Mouse (Mus musculus) megakaryocyte, embryonic 14.5 days (primary cell): Measurements from ENCODE around the gene Cyp4f17. TPM values are rescaled to one million over a fixed set of nuclear protein-coding genes. Genes with fewer than 3 reads are reported as not detected.
"Not testable (repeated sequence)": the region's sequence is repeated elsewhere in the genome, so short reads cannot be mapped to it uniquely, and the experiment has no call there.

Source experiments
- H3K27me3 ChIP-seq: replicated peaks from 2 replicates; pipeline ENCODE3; 2012; ENCODE audit warnings: inconsistent platforms
- H3K36me3 ChIP-seq: replicated peaks from 2 replicates; pipeline ENCODE3; 2012; ENCODE audit warnings: low read length, inconsistent platforms, mixed read lengths
- H3K4me1 ChIP-seq: 2 replicates; pipeline ENCODE4 v1.6.1; 2012; ENCODE audit warnings: inconsistent platforms
- H3K4me3 ChIP-seq: replicated peaks from 2 replicates; pipeline ENCODE3; 2012; ENCODE audit warnings: moderate library complexity, mild to moderate bottlenecking, inconsistent platforms
- H3K9me3 ChIP-seq: 2 replicates; pipeline ENCODE4 v1.6.1; 2012; ENCODE audit warnings: inconsistent platforms
- FLI1 ChIP-seq: IDR thresholded peaks from 2 replicates; pipeline ENCODE4 v1.6.1; 2012; ENCODE audit warnings: low read length, inconsistent platforms, mixed read lengths
- GATA1 ChIP-seq: IDR thresholded peaks from 3 replicates; pipeline ENCODE4 v1.6.1; 2012; ENCODE audit warnings: mixed read lengths, low read length, inconsistent platforms, borderline replicate concordance
- polyA plus RNA-seq: library from polyadenylated mRNA; stranded (reverse); fragments of >175 nt; gene quantifications from 2 replicates; pipeline ENCODE4 v1.2.3, GENCODE M21; 2012; ENCODE audit warnings: low replicate concordance; ENCODE audit not compliant: insufficient read depth

Cyp4f17 gene
- polyA plus RNA-seq, 1 experiment: 0.67 TPM

GRCm38 (mm10) chr17:32483200-32483599 lies 22.6 kb upstream of the Cyp4f17 start:
- Histone ChIP-seq H3K27me3 (peaks cover 68% of the 10 kb centered on the region), H3K4me1 (peaks cover 19% of the 10 kb centered on the region), H3K9me3 (no peaks in the 10 kb centered on the region), H3K36me3 (no peaks in the 10 kb centered on the region), H3K4me3 (no peak overlapping the region)
- no peak for TF ChIP-seq FLI1
- TF ChIP-seq GATA1: no peak

GRCm38 (mm10) chr17:32492349-32492980 lies 13.4 kb upstream of the Cyp4f17 start:
- Histone ChIP-seq H3K9me3 (peaks cover 15% of the 10 kb centered on the region), H3K36me3 (no peaks in the 10 kb centered on the region), H3K27me3 (peaks cover 39% of the 10 kb centered on the region), H3K4me1 (peaks cover 15% of the 10 kb centered on the region), H3K4me3 (peak overlapping the region; percentile 77)
- TF ChIP-seq GATA1 (no peak), FLI1 (no peak)

DNA sequence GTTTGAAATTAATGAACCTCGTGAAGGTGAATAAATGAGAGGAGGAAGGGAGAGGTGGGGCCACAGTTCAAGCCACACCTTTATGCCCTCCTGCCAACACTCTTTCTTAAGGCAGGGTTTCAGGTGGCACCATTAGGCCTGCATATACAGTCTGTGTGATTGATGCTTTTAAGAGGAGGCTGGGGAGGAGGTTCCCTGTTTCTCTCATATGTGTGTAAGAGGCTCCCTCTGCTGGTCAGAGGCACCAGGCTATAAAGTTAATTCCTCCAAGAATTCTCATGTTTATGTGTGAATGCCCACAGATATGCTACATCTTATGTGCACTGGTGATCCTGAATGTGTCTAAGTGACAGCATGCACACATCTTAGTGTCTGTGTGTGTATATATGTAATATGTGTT lies 11.2 kb upstream of the Cyp4f17 start:
- H3K36me3 ChIP-seq: no peaks in the 10 kb centered on the region
- peaks cover 22% of the 10 kb centered on the region for H3K9me3 ChIP-seq
- peaks cover 15% of the 10 kb centered on the region for H3K4me1 ChIP-seq
- H3K27me3 ChIP-seq: peaks cover 34% of the 10 kb centered on the region
- TF ChIP-seq FLI1 (no peak), GATA1 (no peak)
- H3K4me3 ChIP-seq: no peak overlapping the region

GRCm38 (mm10) chr17:32500511-32500910 lies 5.3 kb upstream of the Cyp4f17 start:
- not testable (repeated sequence) for H3K27me3 ChIP-seq, H3K4me1 ChIP-seq

DNA sequence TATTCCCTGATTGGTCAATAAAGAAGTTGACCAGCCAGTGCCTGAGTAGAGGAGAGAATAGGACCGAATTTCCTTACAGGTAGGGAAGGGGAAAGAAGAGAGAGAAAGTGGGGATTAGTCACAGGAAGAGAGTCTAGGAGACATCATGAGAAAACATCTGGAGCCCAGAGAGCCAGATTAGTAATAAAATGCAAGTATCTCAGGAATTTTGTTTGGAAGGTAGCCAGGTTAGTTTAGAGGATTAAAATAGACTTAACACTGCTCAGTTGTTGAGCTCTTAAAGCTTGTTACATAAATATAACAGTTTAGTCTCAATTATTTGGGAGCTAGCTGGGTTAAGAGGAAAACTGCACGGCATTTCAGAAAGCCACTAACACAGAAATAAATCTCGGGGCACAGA lies 4.8 kb upstream of the Cyp4f17 start:
- H3K36me3 ChIP-seq: no peaks in the 10 kb centered on the region
- peaks cover 15% of the 10 kb centered on the region for H3K4me1 ChIP-seq
- no peak overlapping the region for H3K4me3 ChIP-seq
- TF ChIP-seq GATA1 (no peak), FLI1 (no peak)
- peaks cover 8% of the 10 kb centered on the region for H3K27me3 ChIP-seq
- peaks cover 23% of the 10 kb centered on the region for H3K9me3 ChIP-seq

More at GRCm38 (mm10) chr17:32500511-32500910, 5.3 kb upstream of the Cyp4f17 start:
- H3K4me3 ChIP-seq, H3K36me3 ChIP-seq: not testable (repeated sequence)
- peaks cover 25% of the 10 kb centered on the region for H3K9me3 ChIP-seq

- Histone ChIP-seq H3K4me3 (no peak overlapping the region), H3K4me1 (peaks cover 29% of the 10 kb centered on the region), H3K27me3 (peaks cover 16% of the 10 kb centered on the region), H3K36me3 (no peaks in the 10 kb centered on the region), H3K9me3 (peaks cover 10% of the 10 kb centered on the region; the same call in 1 of the 2 replicates)
- no peak for TF ChIP-seq FLI1
- TF ChIP-seq GATA1: no peak
These were observed 2.7 kb upstream of the Cyp4f17 start for GRCm38 (mm10) chr17:32503111-32503510.

GRCm38 (mm10) chr17:32506729-32507245 lies 937 bp downstream of the Cyp4f17 start:
- H3K9me3 ChIP-seq: no peaks in the 10 kb centered on the region

GRCm38 (mm10) chr17:32516126-32516525 lies 10.3 kb downstream of the Cyp4f17 start:
- Histone ChIP-seq H3K9me3 (no peaks in the 10 kb centered on the region), H3K36me3 (no peaks in the 10 kb centered on the region), H3K4me1 (peaks cover 10% of the 10 kb centered on the region; the same call in 1 of the 2 replicates), H3K27me3 (peaks cover 2% of the 10 kb centered on the region), H3K4me3 (no peak overlapping the region)
- TF ChIP-seq GATA1: no peak
- no peak for TF ChIP-seq FLI1

More at GRCm38 (mm10) chr17:32506729-32507245, 937 bp downstream of the Cyp4f17 start:
- Histone ChIP-seq H3K36me3 (no peaks in the 10 kb centered on the region), H3K4me3 (peak overlapping the region; percentile 89), H3K27me3 (peaks cover 11% of the 10 kb centered on the region), H3K4me1 (peaks cover 33% of the 10 kb centered on the region)
- TF ChIP-seq FLI1 (no peak), GATA1 (no peak)

DNA sequence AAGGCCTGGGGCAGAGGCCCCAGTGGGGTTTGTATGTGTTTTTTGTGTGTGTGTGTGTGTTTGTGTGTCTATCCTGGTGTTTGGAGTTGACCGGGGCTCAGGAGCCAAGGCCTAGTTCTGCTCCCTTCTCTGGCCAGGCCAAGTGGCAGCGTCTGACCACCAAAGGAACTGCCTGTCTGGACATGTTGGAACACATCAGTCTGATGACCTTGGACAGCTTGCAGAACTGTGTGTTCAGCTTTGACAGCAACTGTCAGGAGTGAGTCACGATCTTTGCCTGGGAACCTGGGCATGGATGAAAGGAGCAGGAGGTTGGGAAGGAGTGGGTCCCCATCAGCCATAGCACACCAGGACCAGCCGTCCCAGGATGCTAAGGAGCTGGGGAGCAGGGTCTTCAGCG lies 16.1 kb downstream of the Cyp4f17 start:
- no peaks in the 10 kb centered on the region for H3K36me3 ChIP-seq
- TF ChIP-seq FLI1 (no peak), GATA1 (no peak)
- no peak overlapping the region for H3K4me3 ChIP-seq
- peaks cover 1% of the 10 kb centered on the region for H3K27me3 ChIP-seq
- H3K4me1 ChIP-seq: peaks cover 23% of the 10 kb centered on the region; the same call in 1 of the 2 replicates
- no peaks in the 10 kb centered on the region for H3K9me3 ChIP-seq

GRCm38 (mm10) chr17:32522386-32522785 lies 16.5 kb downstream of the Cyp4f17 start:
- Histone ChIP-seq H3K4me3 (no peak overlapping the region), H3K36me3 (no peaks in the 10 kb centered on the region), H3K4me1 (peaks cover 23% of the 10 kb centered on the region; the same call in 1 of the 2 replicates), H3K27me3 (peaks cover 1% of the 10 kb centered on the region), H3K9me3 (no peaks in the 10 kb centered on the region)
- TF ChIP-seq FLI1: no peak
- TF ChIP-seq GATA1: no peak
